Mouse (Mus musculus) stomach, postnatal 0 days (tissue): ENCODE results near the gene Nhs. TPM values are rescaled to one million over a fixed set of nuclear protein-coding genes. Genes with fewer than 3 reads are reported as not detected.
"Not testable (repeated sequence)": the region's sequence is repeated elsewhere in the genome, so short reads cannot be mapped to it uniquely, and the experiment has no call there.

ENCODE experiments used
- ATAC-seq: fragments of 200-750 bp; cut with Nextera tagmentation; 2 replicates; pipeline ENCODE4 v1.8.0; 2017; ENCODE audit not compliant: low FRiP score, low TSS enrichment
- DNase-seq: peaks from one replicate; pipeline ENCODE4 v3.0.0-alpha.2; 2016; ENCODE audit warnings: low spot score
- H3K27ac ChIP-seq: fragments of 300-500 bp; sonication (generic); replicated peaks from 2 replicates; pipeline ENCODE4 v1.5.1; 2014; ENCODE audit warnings: mild to moderate bottlenecking, control low read depth
- H3K27me3 ChIP-seq: fragments of 300-500 bp; sonication (generic); 2 replicates; pipeline ENCODE4 v1.6.1; 2014; ENCODE audit warnings: low read length; ENCODE audit not compliant: control insufficient read depth, insufficient read depth
- H3K36me3 ChIP-seq: fragments of 300-500 bp; sonication (generic); 2 replicates; pipeline ENCODE4 v1.6.1; 2014; ENCODE audit warnings: low read length, mixed read lengths; ENCODE audit not compliant: control insufficient read depth, insufficient read depth
- H3K4me1 ChIP-seq: fragments of 300-500 bp; sonication (generic); replicated peaks from 2 replicates; pipeline ENCODE4 v1.6.1; 2014; ENCODE audit warnings: antibody characterized with exemption; ENCODE audit not compliant: control insufficient read depth, insufficient read depth
- H3K4me2 ChIP-seq: fragments of 300-500 bp; sonication (generic); replicated peaks from 2 replicates; pipeline ENCODE4 v1.6.1; 2014; ENCODE audit warnings: low read depth, mild to moderate bottlenecking, control low read depth, moderate library complexity
- H3K4me3 ChIP-seq: fragments of 300-500 bp; sonication (generic); 2 replicates; pipeline ENCODE4 v1.5.1; 2014; ENCODE audit warnings: low read depth, low read length, control low read depth
- H3K9ac ChIP-seq: fragments of 300-500 bp; sonication (generic); 2 replicates; pipeline ENCODE4 v1.6.1; 2014; ENCODE audit warnings: mild to moderate bottlenecking, low read length, control low read depth, mixed read lengths
- H3K9me3 ChIP-seq: fragments of 300-500 bp; sonication (generic); 2 replicates; pipeline ENCODE4 v1.6.1; 2016; ENCODE audit warnings: low read length; ENCODE audit not compliant: control insufficient read depth
- CTCF ChIP-seq: IDR thresholded peaks from 2 replicates; pipeline ENCODE4 v1.5.1; 2016; ENCODE audit warnings: antibody characterized with exemption, low read depth, mild to moderate bottlenecking, moderate library complexity
- EP300 ChIP-seq: optimal IDR thresholded peaks from 2 replicates; pipeline ENCODE3; 2016; ENCODE audit warnings: antibody characterized with exemption
- WGBS: fragments of 180-500 bp; shearing (Covaris S2); extraction: QIAGEN DNeasy Blood & Tissue Kit; methylation state at CpG from one replicate; pipeline ENCODE4 v1.1.7; 2014; 5-methylcytosine and 5-hydroxymethylcytosine counted together
- polyA plus RNA-seq: library from polyadenylated mRNA; unstranded; fragments of >200 nt; fragmentation: Nextera tagmentation; extraction: Ambion mirVana; gene quantifications from 2 replicates; pipeline ENCODE4 v1.2.1, GENCODE M21; 2015

The Nhs gene
- polyA plus RNA-seq, 1 experiment from 2014 or later = 0.57 TPM

- ATAC-seq = no peak
Observed at GRCm38 (mm10) chrX:161853626-161854312, 305.8 kb downstream of the Nhs start.

GRCm38 (mm10) chrX:161826186-161826585 lies 333.3 kb downstream of the Nhs start:
- H3K27ac ChIP-seq, H3K9ac ChIP-seq, H3K4me2 ChIP-seq, ATAC-seq, H3K27me3 ChIP-seq, H3K4me1 ChIP-seq, DNase-seq, H3K36me3 ChIP-seq, H3K4me3 ChIP-seq, H3K9me3 ChIP-seq: not testable (repeated sequence)
- peak; percentile 77 for TF ChIP-seq CTCF
- WGBS = 15% methylated on average over 2 of the region's 2 CpGs

More at GRCm38 (mm10) chrX:161853626-161854312, 305.8 kb downstream of the Nhs start:
- H3K9me3 ChIP-seq = no peaks in the 10 kb centered on the region
- no peak for DNase-seq
- no peak overlapping the region for H3K27ac ChIP-seq
- TF ChIP-seq CTCF = no peak
- no peak for TF ChIP-seq EP300
- H3K4me2 ChIP-seq = no peak overlapping the region
- no peaks in the 10 kb centered on the region for H3K4me1 ChIP-seq
- no peak overlapping the region for H3K4me3 ChIP-seq
- no peak overlapping the region for H3K9ac ChIP-seq
- H3K36me3 ChIP-seq = no peaks in the 10 kb centered on the region
- no peaks in the 10 kb centered on the region for H3K27me3 ChIP-seq
- WGBS = 52% methylated on average over 4 of the region's 4 CpGs

DNA sequence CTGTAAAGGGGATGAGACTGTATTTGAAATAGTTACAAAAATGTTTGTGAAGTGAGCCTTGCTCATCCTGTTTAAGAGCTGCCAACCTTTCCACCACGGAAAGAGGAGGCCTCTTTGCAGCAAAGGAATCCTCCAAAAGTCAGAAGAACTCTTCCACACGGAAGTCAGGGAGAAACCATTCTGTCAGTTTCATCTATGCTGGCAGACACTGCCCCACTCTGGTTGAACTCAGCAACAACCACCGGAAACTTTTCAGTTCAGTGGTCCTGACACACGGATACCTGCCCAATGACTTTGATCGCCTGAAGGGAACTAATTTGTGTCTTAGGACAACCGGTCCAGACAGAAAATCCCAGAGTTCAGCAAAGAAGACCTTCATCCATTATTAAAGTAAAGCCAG lies 369.3 kb downstream of the Nhs start:
- 16% methylated on average over 6 of the region's 6 CpGs for WGBS
- ATAC-seq = no peak
- DNase-seq = no peak

More for the DNA sequence above, 369.3 kb downstream of the Nhs start:
- peak; percentile 74 for TF ChIP-seq CTCF
- no peak for TF ChIP-seq EP300
- Histone ChIP-seq H3K27ac (no peak overlapping the region), H3K27me3 (no peaks in the 10 kb centered on the region), H3K4me2 (no peak overlapping the region), H3K36me3 (no peaks in the 10 kb centered on the region), H3K4me3 (no peak overlapping the region), H3K9ac (no peak overlapping the region), H3K9me3 (no peaks in the 10 kb centered on the region), H3K4me1 (no peaks in the 10 kb centered on the region)
